Mouse (Mus musculus): ENCODE results near the gene Gnat2. TPM values are rescaled to one million over a fixed set of nuclear protein-coding genes. Genes with fewer than 3 reads are reported as not detected.

Gene Gnat2
- polyA plus RNA-seq, 1 experiment = 0.23 TPM

DNA sequence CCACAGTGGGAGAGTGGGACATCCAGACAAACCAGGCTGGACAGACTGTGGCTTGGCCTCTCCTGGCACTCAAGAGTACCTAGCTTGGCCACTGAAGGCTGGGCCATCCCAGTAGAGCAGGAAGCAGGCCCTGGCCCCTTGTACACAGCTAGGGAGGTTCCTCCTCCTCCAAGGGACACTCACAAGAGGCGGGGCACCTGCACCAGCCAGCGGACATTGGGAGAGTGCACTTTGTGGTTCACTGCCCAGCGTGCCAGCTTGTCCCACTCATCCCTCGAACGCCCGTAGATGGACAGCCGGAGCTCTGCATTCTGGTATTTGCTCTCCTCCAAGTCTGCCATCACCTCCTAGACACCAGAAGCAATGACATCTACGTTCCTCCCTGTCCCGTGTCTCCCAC lies 15.8 kb upstream of the Gnat2 start:
- no peak for TF ChIP-seq GATA1 (IDR thresholded peaks at IDR 0.05; ENCODE audit: low read length)

- TF ChIP-seq GATA1 (IDR thresholded peaks at IDR 0.05; ENCODE audit: low read length) = no peak
Measured at GRCm38 (mm10) chr3:108081681-108082080, 10.9 kb upstream of the Gnat2 start.

DNA sequence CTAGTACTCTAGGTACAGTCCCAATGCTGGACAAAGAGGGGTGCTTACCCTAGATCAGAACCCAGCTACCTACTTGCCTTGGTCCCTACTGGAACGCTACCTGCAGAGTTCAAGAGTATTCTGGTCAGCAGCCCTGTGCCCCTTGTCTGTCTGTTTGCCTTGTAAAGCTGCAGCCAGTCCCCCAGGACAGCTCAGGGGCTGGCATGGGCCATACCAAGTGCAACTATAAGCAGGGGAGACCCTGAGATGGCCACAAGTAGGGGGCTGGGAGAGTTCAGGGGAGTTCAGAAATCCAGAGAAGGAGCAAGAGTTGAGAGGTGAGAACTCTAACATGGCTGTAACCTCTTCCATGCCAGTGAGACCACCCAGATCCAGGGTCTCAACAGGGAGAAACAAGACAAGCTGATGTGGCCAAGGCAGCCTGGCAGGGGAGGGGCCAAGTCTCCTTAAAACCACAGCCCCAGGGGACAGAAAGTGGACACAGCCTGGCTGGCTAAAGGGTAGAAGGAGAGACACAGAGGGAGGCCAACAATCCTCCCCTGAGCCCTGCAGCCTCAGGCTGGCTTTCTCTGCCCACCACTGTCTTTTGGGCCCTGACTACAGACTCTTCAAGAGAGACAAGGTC lies 10.2 kb upstream of the Gnat2 start:
- no peak for TF ChIP-seq GATA1 (IDR thresholded peaks at IDR 0.05; ENCODE audit: low read length)

GRCm38 (mm10) chr3:108083161-108083560 lies 9.4 kb upstream of the Gnat2 start:
- no peak for TF ChIP-seq GATA1 (IDR thresholded peaks at IDR 0.05; ENCODE audit: low read length)

DNA sequence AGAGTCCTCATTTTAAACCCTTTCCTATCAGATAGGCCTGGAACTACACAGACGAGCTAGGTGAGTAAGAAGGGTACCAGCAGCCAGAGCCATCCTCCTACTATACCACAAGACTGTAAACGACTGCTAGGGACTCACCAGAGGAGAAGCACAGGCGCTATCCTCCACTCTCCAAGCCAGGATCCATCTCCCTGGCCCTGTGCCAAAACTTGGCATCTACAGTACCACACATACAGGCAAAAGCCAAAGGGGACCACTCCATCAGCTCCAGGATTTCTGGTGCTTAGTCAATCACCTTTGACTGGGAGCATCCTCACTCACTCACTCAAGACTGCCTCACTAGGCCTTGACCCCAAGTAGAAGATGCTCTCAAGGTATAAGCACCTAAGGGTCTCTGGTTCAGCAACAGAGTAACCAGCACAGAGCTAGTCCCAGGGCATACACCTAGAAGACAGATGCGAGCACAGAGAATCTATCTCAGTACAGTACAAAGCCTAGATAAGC lies 8.6 kb upstream of the Gnat2 start:
- no peak for TF ChIP-seq GATA1 (IDR thresholded peaks at IDR 0.05; ENCODE audit: low read length)

DNA sequence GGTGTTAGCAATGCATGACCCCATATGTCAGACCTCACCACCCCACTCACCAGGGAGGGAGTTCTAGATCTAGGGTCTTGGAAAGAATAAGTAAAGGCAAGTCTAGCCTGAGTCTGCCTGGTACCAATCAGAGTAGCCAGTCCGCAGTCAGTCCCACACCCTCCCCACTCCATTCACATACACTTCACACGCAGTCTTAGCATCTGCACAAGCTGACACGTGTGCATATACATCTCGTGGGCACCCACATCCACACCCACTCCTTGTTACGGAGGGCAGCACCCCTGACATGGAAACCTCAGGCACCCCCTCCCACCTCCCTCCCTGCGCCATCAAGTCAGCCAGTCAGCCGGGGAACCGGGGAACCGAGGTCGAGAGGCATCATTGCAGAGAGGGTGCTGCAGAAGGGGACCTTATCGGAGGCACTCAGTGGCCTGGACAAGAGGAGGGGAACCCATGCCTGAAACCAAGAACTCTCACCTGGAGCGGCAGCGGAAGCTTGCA lies 7.8 kb upstream of the Gnat2 start:
- TF ChIP-seq GATA1 (IDR thresholded peaks at IDR 0.05; ENCODE audit: low read length) = no peak

- no peak for TF ChIP-seq GATA1 (IDR thresholded peaks at IDR 0.05; ENCODE audit: low read length)
Measured at GRCm38 (mm10) chr3:108085281-108085720, 7.3 kb upstream of the Gnat2 start.

GRCm38 (mm10) chr3:108085721-108086469 lies 6.7 kb upstream of the Gnat2 start:
- no peak for TF ChIP-seq GATA1 (IDR thresholded peaks at IDR 0.05; ENCODE audit: low read length)

DNA sequence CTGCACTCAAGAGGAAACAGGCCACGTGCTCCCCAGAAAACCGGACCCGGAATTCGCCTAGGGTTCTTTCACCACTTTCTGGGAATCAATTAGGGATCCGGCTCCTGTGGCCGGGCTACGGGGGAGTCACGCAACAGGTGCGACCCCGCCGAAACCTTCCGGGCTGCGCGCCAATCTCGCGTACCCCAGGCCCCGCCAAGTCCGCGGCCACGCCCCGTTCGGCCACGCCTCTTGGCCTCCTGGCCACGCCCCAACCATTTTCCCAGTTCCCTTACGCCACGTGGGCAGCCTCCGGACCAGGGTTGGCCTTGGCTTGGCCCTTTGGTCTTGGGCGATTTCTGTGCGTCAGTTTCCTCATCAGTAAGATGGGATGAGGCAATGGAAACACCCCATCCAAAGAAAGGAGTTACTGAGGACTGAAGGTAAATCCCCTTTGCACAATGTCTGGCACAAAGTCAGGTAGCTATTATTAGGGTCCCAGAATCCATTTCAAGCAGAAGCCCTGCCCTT lies 6.1 kb upstream of the Gnat2 start, which contains the start of gene Ampd2:
TSS of gene Ampd2 (minus strand) at position 182 of the 510 bp plus-strand sequence.
- no peak for TF ChIP-seq GATA1 (IDR thresholded peaks at IDR 0.05; ENCODE audit: low read length)

GRCm38 (mm10) chr3:108087329-108087728 lies 5.3 kb upstream of the Gnat2 start:
- no peak for TF ChIP-seq GATA1 (IDR thresholded peaks at IDR 0.05; ENCODE audit: low read length)

DNA sequence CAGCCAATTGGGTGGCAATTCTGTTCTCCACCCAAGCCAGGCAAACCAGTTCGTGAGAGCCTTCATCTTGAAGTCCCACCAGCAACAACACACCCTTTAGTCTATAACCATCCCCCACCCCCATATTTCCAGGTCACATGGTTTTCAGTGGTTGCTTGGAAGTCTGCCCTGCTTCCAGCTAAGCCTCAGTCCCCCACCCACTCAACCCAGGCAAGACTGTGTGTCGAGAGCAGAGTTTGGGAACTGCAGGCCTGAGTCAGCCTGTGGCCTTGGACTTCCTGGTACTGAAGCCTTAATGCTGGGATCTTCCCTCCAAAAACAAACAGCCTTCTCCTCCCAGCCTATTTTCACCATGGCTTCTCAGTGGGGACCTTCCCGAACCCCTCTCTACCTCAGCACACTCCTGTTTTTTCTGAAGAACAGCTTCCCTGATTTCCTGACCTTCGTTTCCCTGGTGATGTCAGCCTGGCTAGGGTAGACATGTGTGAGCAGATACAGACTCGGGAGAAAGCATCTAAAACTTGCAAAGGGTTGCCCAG lies 3.7 kb upstream of the Gnat2 start:
- TF ChIP-seq GATA1 (IDR thresholded peaks at IDR 0.05; ENCODE audit: low read length) = no peak

DNA sequence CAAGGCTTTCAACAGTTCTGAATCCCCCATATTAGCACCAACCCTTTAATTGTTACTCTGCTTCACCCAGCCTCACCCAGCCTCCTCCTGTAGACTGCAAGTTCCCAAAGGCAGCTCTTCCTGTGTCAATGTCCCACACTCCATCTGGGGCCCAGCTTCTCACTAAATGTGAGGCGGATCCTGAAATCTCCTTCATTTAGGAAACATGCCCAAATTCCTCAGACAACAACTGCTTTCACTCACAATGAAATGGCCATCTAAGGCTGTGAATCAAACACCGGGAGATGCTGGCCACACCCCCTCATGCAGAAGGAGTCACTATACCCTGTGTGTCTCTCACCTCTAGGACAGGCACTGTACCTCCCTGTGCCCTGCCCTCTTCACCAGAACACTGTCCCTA lies 2.7 kb upstream of the Gnat2 start:
- TF ChIP-seq GATA1 (IDR thresholded peaks at IDR 0.05; ENCODE audit: low read length) = no peak

DNA sequence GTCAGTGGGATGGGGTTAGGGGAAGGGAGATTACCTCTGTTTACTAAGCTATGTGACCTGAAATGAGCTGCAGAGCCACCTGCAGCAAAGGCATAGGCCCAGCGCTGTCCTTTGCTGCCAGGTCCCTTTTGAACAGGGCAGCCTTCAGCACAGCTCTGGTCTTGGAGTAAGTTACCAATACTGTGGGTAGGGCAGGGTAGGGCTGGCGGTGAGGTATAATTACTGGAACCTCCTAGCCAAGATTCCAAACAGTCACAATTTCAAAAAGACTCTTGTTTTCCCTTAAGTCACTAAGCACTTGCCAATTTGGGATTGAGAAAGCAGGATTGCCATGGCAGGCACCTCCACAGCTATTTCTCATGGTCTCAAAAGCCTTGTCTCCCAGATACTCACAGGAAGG lies 2.0 kb upstream of the Gnat2 start:
- no peak for TF ChIP-seq GATA1 (IDR thresholded peaks at IDR 0.05; ENCODE audit: low read length)

DNA sequence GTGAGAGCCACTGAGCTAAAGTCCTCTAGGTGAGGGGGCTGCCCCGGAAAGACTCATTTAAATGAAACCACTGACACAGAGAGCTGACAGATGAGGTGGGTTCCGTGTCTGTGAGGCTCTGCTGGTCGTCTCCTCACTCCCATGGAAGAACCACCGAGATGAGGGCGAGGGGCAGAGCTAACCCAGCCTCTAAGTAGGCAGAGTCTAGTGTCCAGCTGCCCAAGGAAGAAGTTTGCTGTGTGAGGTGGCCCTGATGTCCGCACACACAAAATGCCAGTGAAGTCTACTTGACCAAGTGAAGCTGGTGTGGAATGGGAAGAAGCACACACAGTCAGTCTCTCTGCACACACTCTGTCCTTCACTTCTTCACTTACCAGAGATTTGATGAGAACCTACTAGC lies 559 bp upstream of the Gnat2 start:
- no peak for TF ChIP-seq GATA1 (IDR thresholded peaks at IDR 0.05; ENCODE audit: low read length)

DNA sequence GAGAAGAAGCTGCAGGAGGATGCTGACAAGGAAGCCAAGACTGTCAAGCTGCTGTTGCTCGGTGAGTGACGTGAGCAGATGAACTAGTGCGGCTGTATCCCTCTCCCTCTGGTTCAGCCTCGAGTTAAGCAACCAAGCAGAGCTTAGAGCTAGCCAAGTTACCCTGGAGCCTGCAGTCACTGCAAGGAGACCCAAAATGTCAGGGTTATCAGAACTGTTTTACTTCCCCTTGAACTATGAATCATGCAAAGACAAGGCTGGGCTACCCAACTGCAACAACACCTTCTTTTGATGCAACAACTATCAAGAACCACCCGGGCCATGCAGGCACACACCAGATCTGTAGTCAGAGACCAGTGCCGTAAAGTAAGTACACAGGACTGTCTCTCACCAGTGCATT lies 717 bp downstream of the Gnat2 start:
- no peak for TF ChIP-seq GATA1 (IDR thresholded peaks at IDR 0.05; ENCODE audit: low read length)

- TF ChIP-seq GATA1 (IDR thresholded peaks at IDR 0.05; ENCODE audit: low read length) = no peak
Measured at GRCm38 (mm10) chr3:108094146-108094545, 1.6 kb downstream of the Gnat2 start.

All from G1E-ER4 (cell line).